Mouse (Mus musculus): ENCODE results near the gene Eif4a1.

- TF ChIP-seq POLR2A (IDR thresholded peaks at IDR 0.05; ENCODE audit: control insufficient read depth, extremely low read depth, insufficient read depth, low read length, poor library complexity) = no peak
- no peak for TF ChIP-seq CTCF (IDR thresholded peaks at IDR 0.05; ENCODE audit: borderline replicate concordance, control insufficient read depth, extremely low read depth, insufficient read depth, low read length, poor library complexity)
Measured at GRCm38 (mm10) chr11:69698574-69698973, 26.4 kb upstream of the Eif4a1 start.

Data from thymus, adult 2 months (tissue).